In the genomic region with DNA sequence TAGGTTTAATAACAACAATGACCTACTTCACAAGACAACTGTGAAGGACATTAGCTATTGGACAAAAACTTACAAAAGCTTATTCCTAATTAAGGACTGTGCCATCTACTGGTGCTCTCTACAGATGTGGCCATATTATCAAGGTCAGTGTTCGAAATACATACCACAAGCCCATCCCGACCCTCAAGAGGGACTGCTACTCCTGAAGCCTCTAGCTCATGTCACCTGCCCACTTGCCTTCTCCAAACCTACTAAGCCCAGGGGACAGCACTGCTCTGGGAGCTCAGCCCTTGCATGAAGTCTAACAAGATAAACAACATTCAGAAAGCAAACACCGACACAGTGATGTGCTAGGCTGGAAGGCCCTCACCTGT, we compare ENCODE assay signal across 8 mouse cellular contexts.
DNase-seq lines count a peak whose midpoint lies in the region; ATAC-seq and TF ChIP-seq lines count a peak whose summit lies in the region.
"Had no signal": no experiment of that assay in that cellular context is flagged by ENCODE, and none has a peak within 500 bp of the region (broad histone marks: within the 10 kb centered on the region; RNA-seq: fewer than 3 reads in every experiment).

No protein-coding gene starts in this region.

- no peaks in the 10 kb centered on the region for H3K27me3 ChIP-seq in kidney, postnatal 0 days (ENCODE audit: insufficient read depth, low read length)
- no peaks in the 10 kb centered on the region for H3K27me3 ChIP-seq in heart, embryonic 15.5 days
- no peaks in the 10 kb centered on the region for H3K27me3 ChIP-seq in intestine, postnatal 0 days (replicated peaks; ENCODE audit: control insufficient read depth, insufficient read depth, low read length)
- no peaks in the 10 kb centered on the region for H3K27me3 ChIP-seq in midbrain, embryonic 16.5 days (ENCODE audit: control insufficient read depth, insufficient read depth, low read depth, low read length)

- H3K9me3 ChIP-seq in kidney, postnatal 0 days (replicated peaks; ENCODE audit: low read length): no peaks in the 10 kb centered on the region
- no peaks in the 10 kb centered on the region for H3K9me3 ChIP-seq in heart, embryonic 15.5 days (replicated peaks)
- H3K9me3 ChIP-seq in intestine, postnatal 0 days (ENCODE audit: control insufficient read depth): no peaks in the 10 kb centered on the region
- H3K9me3 ChIP-seq in midbrain, embryonic 16.5 days (replicated peaks; ENCODE audit: control insufficient read depth, low read length, poor library complexity, severe bottlenecking): no peaks in the 10 kb centered on the region

- H3K4me3 ChIP-seq in kidney, postnatal 0 days (replicated peaks; ENCODE audit: low read depth, low read length): no peak overlapping the region
- peak overlapping the region; percentile 23 for H3K4me3 ChIP-seq in heart, embryonic 15.5 days
- H3K4me3 ChIP-seq in intestine, postnatal 0 days (ENCODE audit: low read depth, low read length): no peak overlapping the region
- H3K4me3 ChIP-seq in midbrain, embryonic 16.5 days (ENCODE audit: low read depth, low read length): no peak overlapping the region

- H3K36me3 ChIP-seq in kidney, postnatal 0 days (ENCODE audit: insufficient read depth, low read length): no peaks in the 10 kb centered on the region
- H3K36me3 ChIP-seq in heart, embryonic 15.5 days: 0 out of 2 replicates have a peak, but pooled peaks cover 3% of the 10 kb centered on the region
- H3K36me3 ChIP-seq in intestine, postnatal 0 days (ENCODE audit: control insufficient read depth, insufficient read depth): no peaks in the 10 kb centered on the region
- H3K36me3 ChIP-seq in midbrain, embryonic 16.5 days (ENCODE audit: control insufficient read depth, insufficient read depth, low read length): no peaks in the 10 kb centered on the region

- H3K4me2 ChIP-seq in kidney, postnatal 0 days (ENCODE audit: low read length): no peak overlapping the region
- peak overlapping the region; percentile 44 for H3K4me2 ChIP-seq in heart, embryonic 15.5 days
- H3K4me2 ChIP-seq in intestine, postnatal 0 days (replicated peaks; ENCODE audit: low read depth): peak overlapping the region; percentile 44
- H3K4me2 ChIP-seq in midbrain, embryonic 16.5 days (ENCODE audit: low read length): no peak overlapping the region

- 70% methylated on average over 3 of the region's 3 CpGs for WGBS in kidney, postnatal 0 days
- 47% methylated on average over 3 of the region's 3 CpGs for WGBS in heart, embryonic 15.5 days
- WGBS in intestine, postnatal 0 days: 56% methylated on average over 3 of the region's 3 CpGs
- WGBS in midbrain, embryonic 16.5 days: 81% methylated on average over 3 of the region's 3 CpGs

- no peak for ATAC-seq in kidney, postnatal 0 days (replicated peaks; ENCODE audit: low FRiP score, low read depth)
- ATAC-seq in heart, embryonic 15.5 days (replicated peaks; ENCODE audit: insufficient number of reproducible peaks, insufficient read depth, low FRiP score, low read depth): no peak
- ATAC-seq in intestine, postnatal 0 days: no peak
- no peak for ATAC-seq in midbrain, embryonic 16.5 days
- no peak for ATAC-seq in granulocyte monocyte progenitor cell, adult 5-6 weeks (replicated peaks; ENCODE audit: poor library complexity, severe bottlenecking)

- H3K4me1 ChIP-seq in kidney, postnatal 0 days (replicated peaks; ENCODE audit: insufficient read depth, low read length): peaks cover 10% of the 10 kb centered on the region; the same call in 1 of the 2 replicates
- H3K4me1 ChIP-seq in heart, embryonic 15.5 days (replicated peaks): peaks cover 54% of the 10 kb centered on the region
- H3K4me1 ChIP-seq in intestine, postnatal 0 days (replicated peaks; ENCODE audit: control insufficient read depth, insufficient read depth, low read length): peaks cover 14% of the 10 kb centered on the region
- peaks cover 19% of the 10 kb centered on the region for H3K4me1 ChIP-seq in midbrain, embryonic 16.5 days (ENCODE audit: control insufficient read depth, insufficient read depth, low read length)

- 0 out of 2 replicates have a peak overlapping the region, but pooled peaks have one; percentile 3 for H3K27ac ChIP-seq in kidney, postnatal 0 days
- peak overlapping the region; percentile 84 for H3K27ac ChIP-seq in heart, embryonic 15.5 days
- H3K27ac ChIP-seq in intestine, postnatal 0 days (ENCODE audit: low read depth, low read length): peak overlapping the region; percentile 74
- H3K27ac ChIP-seq in midbrain, embryonic 16.5 days (ENCODE audit: low read length): peak overlapping the region; percentile 61

- DNase-seq in kidney, postnatal 0 days (ENCODE audit: low spot score): no peak
- DNase-seq in kidney, adult 11 months: no peak
- no peak for DNase-seq in thymus, postnatal 0 days (ENCODE audit: low spot score)
- DNase-seq: thymus, postnatal 14 days had no signal

- no peak overlapping the region for H3K9ac ChIP-seq in kidney, postnatal 0 days (ENCODE audit: low read depth, low read length)
- H3K9ac ChIP-seq in heart, embryonic 15.5 days: peak overlapping the region; percentile 5; the same call in 1 of the 2 replicates
- H3K9ac ChIP-seq in intestine, postnatal 0 days (ENCODE audit: low read depth, low read length): no peak overlapping the region
- H3K9ac ChIP-seq in midbrain, embryonic 16.5 days (ENCODE audit: low read depth, low read length): no peak overlapping the region

- TF ChIP-seq CTCF in kidney, postnatal 0 days (IDR thresholded peaks at IDR 0.05; ENCODE audit: low read depth): no peak
- TF ChIP-seq CTCF in intestine, postnatal 0 days (IDR thresholded peaks at IDR 0.05; ENCODE audit: low read depth): no peak

Comparison
In these comparisons a context has a peak if more than half of its experiments do, and no peak if none do; other contexts are left out.
1. H3K27ac ChIP-seq: peak in every context shown above with its lines; median percentile 84 in heart, embryonic 15.5 days; 74 in intestine, postnatal 0 days; 61 in midbrain, embryonic 16.5 days; 3 in kidney, postnatal 0 days.
2. H3K4me2 ChIP-seq: peak in heart, embryonic 15.5 days (single experiment) and intestine, postnatal 0 days (single experiment); none in kidney, postnatal 0 days (single experiment) and midbrain, embryonic 16.5 days (single experiment).